21 mouse cellular contexts compared by ENCODE assay signal in genomic region chr14:46567411-46567780, GRCm38 (mm10).
A peak's percentile ranks its signal among the peaks of the same experiment; 100 is the strongest.
DNase-seq lines count a peak whose midpoint lies in the region; ATAC-seq and TF ChIP-seq lines count a peak whose summit lies in the region.
"Had no signal": no experiment of that assay in that cellular context is flagged by ENCODE, and none has a peak within 500 bp of the region (broad histone marks: within the 10 kb centered on the region; RNA-seq: fewer than 3 reads in every experiment).

No protein-coding gene starts in this region.

- H3K4me1 ChIP-seq in kidney, embryonic 16.5 days (ENCODE audit: insufficient read depth, low read length) = peaks cover 14% of the 10 kb centered on the region
- H3K4me1 ChIP-seq in limb, embryonic 10.5 days = peaks cover 51% of the 10 kb centered on the region
- H3K4me1 ChIP-seq: hindbrain, embryonic 15.5 days; neural tube, embryonic 15.5 days had no signal

- H3K4me2 ChIP-seq in kidney, embryonic 16.5 days (replicated peaks; ENCODE audit: low read depth, low read length) = no peak overlapping the region
- H3K4me2 ChIP-seq: heart, embryonic 13.5 days; hindbrain, embryonic 15.5 days; limb, embryonic 15.5 days; neural tube, embryonic 15.5 days had no signal

- no peaks in the 10 kb centered on the region for H3K27me3 ChIP-seq in kidney, embryonic 16.5 days (ENCODE audit: insufficient read depth, low read length)
- peaks cover 23% of the 10 kb centered on the region for H3K27me3 ChIP-seq in limb, embryonic 10.5 days (ENCODE audit: low read depth, poor library complexity, severe bottlenecking)
- H3K27me3 ChIP-seq: hindbrain, embryonic 15.5 days; neural tube, embryonic 15.5 days had no signal

- no peaks in the 10 kb centered on the region for H3K36me3 ChIP-seq in kidney, embryonic 16.5 days (ENCODE audit: insufficient read depth, low read length)
- no peaks in the 10 kb centered on the region for H3K36me3 ChIP-seq in limb, embryonic 10.5 days
- H3K36me3 ChIP-seq: G1E; heart, embryonic 13.5 days; hindbrain, embryonic 15.5 days; limb, embryonic 15.5 days; neural tube, embryonic 15.5 days had no signal

- peak; percentile 25 for DNase-seq in adrenal gland, adult 2 months
- DNase-seq in adrenal gland, postnatal 4 days (ENCODE audit: low spot score in 2 of 2) = no peak
- no peak for DNase-seq in kidney, adult 8-10 months
- peak; percentile 24 to 26 for DNase-seq in adrenal gland, postnatal 36 days
- DNase-seq in limb, embryonic 10.5 days (ENCODE audit: low spot score) = peak; percentile 44
- DNase-seq in layer of hippocampus, adult 2 months (ENCODE audit: low spot score in 2 of 2) = no peak
- no peak for DNase-seq in heart, adult 8-10 months (ENCODE audit: low spot score)
- DNase-seq: cerebellum, adult 11 months; cerebellum, postnatal 14 days; gastrocnemius, adult 2 months; heart, postnatal 4 days; lung, adult 2 months; lung, postnatal 36 days; spleen, adult 18-20 months had no signal

- peak; percentile 59 for ATAC-seq in kidney, embryonic 16.5 days (ENCODE audit: low FRiP score, low TSS enrichment)
- ATAC-seq: activated CD4-positive, CD25-positive, alpha-beta regulatory T cell, adult 4 months had no signal

- H3K9me3 ChIP-seq in kidney, embryonic 16.5 days (ENCODE audit: low read length) = no peaks in the 10 kb centered on the region
- no peaks in the 10 kb centered on the region for H3K9me3 ChIP-seq in limb, embryonic 10.5 days (replicated peaks)
- H3K9me3 ChIP-seq: G1E; heart, embryonic 13.5 days; hindbrain, embryonic 15.5 days; limb, embryonic 15.5 days; neural tube, embryonic 15.5 days had no signal

- no peak overlapping the region for H3K4me3 ChIP-seq in kidney, embryonic 16.5 days (ENCODE audit: low read length)
- no peak overlapping the region for H3K4me3 ChIP-seq in limb, embryonic 10.5 days
- H3K4me3 ChIP-seq in layer of hippocampus, adult 2 months = no peak overlapping the region
- H3K4me3 ChIP-seq: gastrocnemius, adult 2 months; heart, embryonic 13.5 days; hindbrain, embryonic 15.5 days; limb, embryonic 15.5 days; neural tube, embryonic 15.5 days had no signal

- H3K27ac ChIP-seq in kidney, embryonic 16.5 days (ENCODE audit: low read length) = peak overlapping the region; percentile 64
- peak overlapping the region; percentile 63 for H3K27ac ChIP-seq in limb, embryonic 10.5 days
- no peak overlapping the region for H3K27ac ChIP-seq in layer of hippocampus, adult 2 months
- H3K27ac ChIP-seq: gastrocnemius, adult 2 months; heart, embryonic 13.5 days; hindbrain, embryonic 15.5 days; limb, embryonic 15.5 days; neural tube, embryonic 15.5 days had no signal

- WGBS in kidney, embryonic 16.5 days = 27% methylated on average over 3 of the region's 3 CpGs
- WGBS in limb, embryonic 10.5 days = 7% methylated on average over 3 of the region's 3 CpGs

- no peak overlapping the region for H3K9ac ChIP-seq in kidney, embryonic 16.5 days (replicated peaks; ENCODE audit: low read length)
- H3K9ac ChIP-seq: heart, embryonic 13.5 days; hindbrain, embryonic 15.5 days; limb, embryonic 15.5 days; neural tube, embryonic 15.5 days had no signal

- TF ChIP-seq CTCF in layer of hippocampus, adult 2 months (conservative IDR thresholded peaks at IDR 0.05) = no peak

Comparison
In these comparisons a context has a peak if more than half of its experiments do, and no peak if none do; other contexts are left out.
1. DNase-seq: peak in adrenal gland, adult 2 months (single experiment), adrenal gland, postnatal 36 days (2 of 2) and limb, embryonic 10.5 days (single experiment); none in adrenal gland, postnatal 4 days (0 of 2), kidney, adult 8-10 months (0 of 2), layer of hippocampus, adult 2 months (0 of 2) and heart, adult 8-10 months (single experiment).